Mouse (Mus musculus): Measurements from ENCODE around the gene Mettl26. TPM values are rescaled to one million over a fixed set of nuclear protein-coding genes. Genes with fewer than 3 reads are reported as not detected.
"Not testable (repeated sequence)": the region's sequence is repeated elsewhere in the genome, so short reads cannot be mapped to it uniquely, and the experiment has no call there.

The Mettl26 gene
- polyA plus RNA-seq, 1 experiment: 67.8 TPM

DNA sequence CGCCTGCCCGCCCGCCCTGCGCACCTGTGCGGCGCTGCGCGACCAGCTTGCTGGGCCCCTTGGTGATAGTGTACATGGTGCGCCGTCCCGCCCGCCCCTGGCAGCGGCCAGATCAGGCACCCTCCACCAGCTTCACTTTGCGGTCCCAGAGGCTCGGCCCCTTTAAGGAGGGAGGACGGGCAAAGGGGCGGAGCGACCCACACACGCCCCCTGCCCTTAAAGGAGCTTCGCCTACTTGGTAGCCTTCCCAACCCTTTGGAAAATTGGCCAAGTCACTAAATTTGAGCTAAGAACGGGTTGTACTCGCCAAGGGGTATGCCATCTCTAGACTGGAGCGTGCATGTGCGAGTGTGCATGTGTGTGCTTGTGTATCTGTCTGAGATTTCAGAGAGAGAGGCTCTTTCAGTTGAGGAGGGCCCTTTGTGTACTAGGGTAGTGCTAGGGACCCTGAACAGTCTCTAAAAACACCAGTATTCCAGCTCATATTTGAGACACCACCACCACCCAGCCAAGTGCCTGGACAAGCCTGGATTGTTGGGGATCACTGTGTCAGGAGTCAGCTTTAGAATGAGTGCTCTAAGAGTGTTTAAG is 6.2 kb upstream of the Mettl26 start, which contains the start of gene Mcrip2:
Gene Mcrip2 (minus strand): TSS at position 164 of the 591 bp plus-strand sequence.
- peak; percentile 64 for DNase-seq (ENCODE audit: low spot score)

DNA sequence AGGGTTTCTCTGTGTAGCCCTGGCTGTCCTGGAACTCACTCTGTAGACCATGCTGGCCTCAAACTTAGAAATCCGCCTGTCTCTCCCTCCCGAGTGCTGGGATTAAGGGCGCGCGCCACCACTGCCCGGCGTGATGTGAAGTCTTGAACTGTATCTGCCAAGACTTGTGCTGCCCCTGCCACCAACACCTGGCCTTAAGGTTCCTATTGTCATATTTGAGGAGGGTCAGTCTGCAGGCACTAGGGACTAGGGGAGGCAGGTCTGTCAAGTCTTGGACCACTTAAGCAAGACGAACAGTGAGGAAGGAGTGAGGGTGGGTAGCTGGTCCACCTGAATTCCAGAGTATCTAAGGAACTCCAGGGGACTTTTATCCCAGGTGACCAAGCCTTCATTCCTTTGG is 5.4 kb upstream of the Mettl26 start:
- no peak for DNase-seq (ENCODE audit: low spot score)

DNA sequence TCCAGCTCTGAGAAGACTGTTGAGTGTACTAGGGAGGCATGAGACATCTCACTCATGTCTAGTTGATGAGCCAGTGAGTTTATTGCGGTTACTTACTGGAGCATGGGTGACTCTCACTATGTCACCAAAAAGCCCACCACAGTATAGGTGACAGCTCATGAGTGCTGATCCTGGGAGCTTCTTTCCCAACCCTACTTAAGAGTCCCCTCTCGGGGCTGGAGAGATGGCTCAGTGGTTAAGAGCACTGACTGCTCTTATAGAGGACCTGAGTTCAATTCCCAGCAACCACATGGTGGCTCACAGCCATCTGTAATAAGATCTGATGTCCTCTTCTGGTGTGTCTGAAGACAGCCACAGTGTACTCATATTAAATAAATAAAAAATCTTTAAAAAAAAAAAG is 4.9 kb upstream of the Mettl26 start:
- DNase-seq (ENCODE audit: low spot score): no peak

DNA sequence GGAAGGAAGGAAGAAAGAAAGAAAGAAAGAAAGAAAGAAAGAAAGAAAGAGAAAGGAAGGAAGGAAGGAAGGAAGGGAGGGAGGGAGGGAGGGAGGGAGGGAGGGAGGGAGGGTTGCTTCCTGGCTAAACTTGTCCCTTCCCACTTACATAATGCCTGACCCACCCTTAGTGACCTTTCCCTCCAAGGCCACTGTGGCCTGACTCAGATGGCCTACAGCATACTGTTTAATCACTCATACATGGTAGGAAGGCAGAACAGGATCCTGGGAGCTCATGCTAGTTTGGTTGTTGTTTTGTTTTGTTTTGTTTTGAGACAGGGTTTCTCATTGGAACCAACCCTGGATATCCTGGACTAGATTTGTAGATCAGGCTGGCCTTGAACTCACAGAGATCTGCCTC is 3.3 kb upstream of the Mettl26 start:
- DNase-seq (ENCODE audit: low spot score): not testable (repeated sequence)

DNA sequence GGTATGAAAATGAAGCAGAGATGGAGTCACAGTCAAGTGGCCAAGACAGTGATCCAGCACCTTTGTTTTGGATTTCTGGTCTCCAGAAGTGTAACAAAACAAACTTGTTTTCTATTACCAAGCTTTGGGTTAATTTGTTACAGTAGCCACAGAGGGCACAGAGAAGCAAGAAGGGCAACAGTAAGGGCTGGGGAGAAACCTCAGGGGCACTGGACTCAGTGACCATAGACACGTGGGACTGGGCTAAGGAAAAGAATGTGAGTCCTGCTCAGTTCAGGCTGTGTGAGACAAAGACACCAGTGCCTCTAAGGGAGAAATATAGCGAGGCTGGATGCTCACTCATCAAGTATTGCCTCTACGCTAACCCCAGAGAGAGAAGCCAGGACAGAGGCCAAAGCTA is 2.2 kb upstream of the Mettl26 start:
- no peak for DNase-seq (ENCODE audit: low spot score)

DNA sequence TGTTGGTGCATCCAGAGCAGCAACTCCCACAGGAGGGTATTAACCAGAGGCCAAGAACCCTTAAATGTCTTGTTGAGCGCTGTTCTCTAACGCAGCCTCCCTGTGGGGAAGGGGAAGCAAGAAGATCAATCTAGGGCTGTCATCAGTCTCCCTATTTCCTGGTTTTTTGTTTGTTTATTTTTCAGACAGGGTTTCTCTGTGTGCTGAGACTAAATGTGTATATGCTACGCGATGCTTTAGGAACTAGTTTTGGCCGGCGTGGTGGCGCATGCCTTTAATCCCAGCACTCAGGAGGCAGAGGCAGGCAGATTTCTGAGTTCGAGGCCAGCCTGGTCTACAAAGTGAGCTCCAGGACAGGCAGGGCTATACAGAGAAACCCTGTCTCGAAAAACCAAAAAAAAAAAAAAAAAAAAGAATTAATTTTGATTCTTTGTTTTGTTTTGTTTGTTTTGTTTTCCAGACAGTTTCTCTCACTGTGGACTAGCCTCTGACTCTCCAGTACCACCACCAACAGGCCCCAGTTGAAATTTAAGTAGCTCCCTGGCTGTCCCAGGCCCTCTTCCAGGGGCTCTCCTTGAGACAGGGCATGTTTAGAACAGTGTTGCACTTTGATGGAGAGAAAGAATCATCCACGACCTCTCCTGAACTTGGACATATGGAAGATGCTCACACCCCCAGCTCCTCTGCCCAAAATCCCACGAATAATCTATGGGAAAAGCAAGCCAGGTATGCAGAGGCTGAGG is 1.3 kb upstream of the Mettl26 start:
- DNase-seq (ENCODE audit: low spot score): no peak

DNA sequence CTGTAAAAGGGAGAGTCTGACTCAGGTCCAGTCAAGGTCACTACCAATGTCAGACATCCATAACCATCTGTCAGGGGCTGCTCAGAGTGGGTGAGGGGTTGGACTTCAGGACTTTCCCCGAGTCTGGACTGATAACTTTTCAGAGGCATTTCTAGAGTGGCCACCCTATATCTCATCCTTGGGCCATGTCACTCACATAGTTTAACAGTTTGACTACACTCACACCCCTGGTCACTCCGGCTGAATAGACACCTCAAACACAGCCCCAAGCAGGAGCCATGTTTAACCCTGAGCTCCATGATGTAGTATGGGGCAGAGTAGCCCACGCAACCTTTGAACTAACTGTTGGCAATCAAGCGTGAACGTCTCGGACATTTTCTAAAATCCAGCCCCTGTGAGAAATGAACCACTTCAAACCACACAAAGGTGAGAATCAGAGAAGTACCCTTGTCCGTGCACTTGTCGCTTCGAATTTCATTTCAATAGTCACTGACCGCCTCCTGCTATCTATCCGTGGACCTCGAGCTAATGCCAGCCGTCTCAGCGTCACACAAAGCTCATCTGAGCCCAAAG is 640 bp upstream of the Mettl26 start:
- DNase-seq (ENCODE audit: low spot score): no peak

DNA sequence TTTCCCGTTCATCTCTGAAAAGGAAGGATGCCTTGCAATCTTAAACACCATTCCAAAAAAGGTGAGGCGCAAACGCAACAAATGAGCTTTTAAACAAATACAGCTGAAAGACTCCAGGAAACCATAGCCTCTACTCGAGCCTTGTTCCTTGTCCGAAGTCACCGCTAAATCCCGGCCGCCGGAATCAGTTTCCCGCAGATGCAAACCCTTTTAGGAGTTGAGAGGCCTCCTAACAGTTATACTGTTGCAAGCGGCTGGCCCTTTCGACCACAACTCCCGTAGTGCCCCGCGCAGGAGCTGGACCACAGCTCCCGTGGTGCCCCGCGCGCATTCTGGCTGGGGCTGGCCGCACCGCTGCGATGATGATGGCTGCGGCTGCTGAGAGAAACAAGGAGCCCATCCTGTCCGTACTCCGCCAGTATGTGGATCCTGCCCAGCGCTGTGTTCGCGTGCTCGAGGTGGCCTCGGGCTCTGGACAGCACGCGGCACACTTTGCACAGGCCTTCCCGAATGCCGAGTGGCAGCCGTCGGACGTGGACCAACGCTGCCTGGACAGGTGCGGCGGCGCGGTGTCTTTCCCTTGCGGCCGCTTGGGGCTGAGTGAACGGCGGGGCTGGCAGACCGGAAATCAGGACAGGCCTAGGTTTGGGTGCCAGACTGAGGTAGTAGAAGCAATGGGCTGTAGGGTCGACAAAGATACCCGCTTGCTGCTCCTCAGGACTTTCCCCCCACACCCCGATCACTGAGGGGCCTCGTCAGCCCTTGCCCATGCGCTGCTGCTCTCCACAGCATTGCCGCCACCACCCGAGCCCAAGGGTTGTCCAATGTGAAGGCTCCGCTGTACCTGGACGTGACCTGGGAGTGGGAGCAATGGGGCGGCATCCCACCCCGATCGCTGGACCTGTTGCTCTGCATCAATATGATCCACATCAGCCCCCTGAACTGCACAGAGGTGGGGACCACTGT is 580 bp downstream of the Mettl26 start:
- DNase-seq (ENCODE audit: low spot score): peak; percentile 83

DNA sequence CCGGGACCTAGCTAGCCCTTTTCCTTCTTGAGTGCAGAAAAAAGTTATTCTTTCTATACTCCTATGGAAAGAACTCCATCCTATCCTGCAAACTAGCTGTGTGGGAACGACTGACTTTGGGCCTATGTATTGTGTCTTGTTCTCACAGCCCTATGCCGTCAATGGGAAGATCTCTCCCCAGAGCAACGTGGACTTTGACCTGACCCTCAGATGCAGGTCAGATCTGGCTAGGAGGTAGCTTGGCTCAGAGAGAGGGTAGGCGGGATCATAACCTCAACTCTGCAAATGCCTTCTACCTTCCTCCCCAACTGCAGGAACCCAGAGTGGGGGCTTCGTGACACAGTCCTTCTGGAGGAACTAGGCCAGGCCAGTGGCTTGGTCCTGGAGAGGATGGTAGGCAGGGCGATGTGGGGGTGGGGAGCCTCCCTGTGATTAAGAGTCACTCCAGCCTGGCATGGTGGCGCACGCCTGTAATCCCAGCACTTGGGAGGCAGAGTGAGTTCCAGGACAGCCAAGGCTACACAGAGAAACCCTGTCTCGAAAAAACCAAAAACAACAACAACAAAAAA is 1.6 kb downstream of the Mettl26 start:
- DNase-seq (ENCODE audit: low spot score): no peak

DNA sequence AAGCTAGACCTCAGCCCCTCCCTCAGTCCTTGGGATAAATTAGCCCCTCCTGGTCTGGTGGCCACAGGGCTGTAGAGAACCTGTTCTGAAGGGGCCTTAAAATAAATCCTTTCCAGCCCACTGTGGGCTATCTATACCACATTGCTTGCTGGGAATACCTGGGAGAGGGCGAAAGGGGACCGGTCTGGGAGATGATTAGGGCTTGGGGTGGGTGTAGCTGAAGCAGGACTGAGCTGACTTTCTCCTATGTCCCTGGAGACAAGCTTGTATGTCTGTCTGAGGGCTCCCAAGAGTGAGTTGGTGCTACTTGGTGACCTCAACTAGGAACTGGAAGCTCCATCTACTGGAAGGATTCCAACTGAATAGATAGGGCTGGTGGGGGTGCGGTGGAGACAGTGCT is 2.2 kb downstream of the Mettl26 start:
- no peak for DNase-seq (ENCODE audit: low spot score)

DNA sequence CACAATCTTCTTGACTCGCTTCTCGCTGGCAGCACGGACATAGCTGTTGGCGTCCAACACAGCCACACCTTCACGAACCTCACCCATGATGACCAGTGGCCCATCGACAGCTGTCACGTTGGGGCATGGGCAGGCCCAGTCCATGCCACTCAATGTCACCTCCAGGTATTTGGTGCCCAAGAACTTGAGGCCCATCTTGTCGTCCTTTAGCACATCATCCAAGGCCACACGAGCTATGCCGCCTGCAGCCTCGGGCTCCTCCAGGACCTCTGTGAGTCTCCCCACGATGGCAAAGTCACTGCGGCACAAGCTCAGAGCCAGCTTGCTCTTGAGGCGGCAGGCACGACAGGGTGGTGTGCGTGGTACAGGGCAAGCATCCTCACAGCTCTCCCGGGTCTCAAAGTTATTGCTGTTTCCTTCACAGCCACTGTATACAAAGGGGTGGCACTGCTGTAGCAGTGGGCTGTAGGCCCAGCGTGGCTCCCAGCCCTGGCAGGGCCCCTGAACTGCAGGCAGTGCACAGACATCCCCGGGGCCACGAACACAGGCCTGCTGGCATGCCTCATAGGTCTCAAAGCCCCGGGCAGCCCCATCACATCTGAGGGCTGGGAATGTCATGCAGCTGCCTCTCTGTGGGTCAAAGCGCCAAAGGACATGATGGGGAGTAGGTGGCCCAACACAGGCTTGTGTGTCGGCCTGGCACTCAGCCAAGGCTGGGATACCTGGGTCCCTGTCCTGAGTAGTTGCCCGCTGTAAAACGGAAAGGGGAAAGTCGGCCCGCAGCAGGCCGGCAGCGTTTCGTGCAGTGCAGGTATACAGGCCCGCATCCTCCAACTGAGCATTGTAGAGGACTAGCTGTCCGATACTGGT is 3.1 kb downstream of the Mettl26 start:
- no peak for DNase-seq (ENCODE audit: low spot score)

DNA sequence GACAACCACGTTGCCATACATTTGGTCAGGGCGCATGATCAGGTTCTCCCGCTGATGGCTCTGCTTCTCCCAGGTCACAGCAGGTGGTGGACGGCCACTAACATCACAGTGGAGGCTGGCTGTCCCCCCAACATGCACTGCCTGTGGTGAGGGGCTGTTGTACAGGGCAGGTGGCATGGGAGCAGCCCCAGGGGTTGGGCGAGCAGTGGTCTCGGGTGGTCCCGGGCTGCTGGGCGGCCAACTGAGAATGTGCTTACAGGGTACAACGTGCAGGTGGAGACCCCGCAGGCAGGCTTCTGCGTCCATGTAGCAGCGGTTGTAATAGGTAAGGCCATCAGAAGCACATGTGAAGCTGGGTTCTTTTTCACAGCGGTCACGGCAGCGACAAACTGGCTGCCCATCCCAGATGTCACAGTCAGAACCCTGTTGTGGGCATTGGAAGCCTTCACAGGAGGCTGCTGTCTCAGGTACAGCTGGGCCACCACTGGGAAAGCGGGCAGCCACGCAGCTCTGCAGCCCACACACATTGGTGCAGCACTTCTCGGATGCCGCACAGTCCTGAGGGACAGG is 3.8 kb downstream of the Mettl26 start:
- no peak for DNase-seq (ENCODE audit: low spot score)

DNA sequence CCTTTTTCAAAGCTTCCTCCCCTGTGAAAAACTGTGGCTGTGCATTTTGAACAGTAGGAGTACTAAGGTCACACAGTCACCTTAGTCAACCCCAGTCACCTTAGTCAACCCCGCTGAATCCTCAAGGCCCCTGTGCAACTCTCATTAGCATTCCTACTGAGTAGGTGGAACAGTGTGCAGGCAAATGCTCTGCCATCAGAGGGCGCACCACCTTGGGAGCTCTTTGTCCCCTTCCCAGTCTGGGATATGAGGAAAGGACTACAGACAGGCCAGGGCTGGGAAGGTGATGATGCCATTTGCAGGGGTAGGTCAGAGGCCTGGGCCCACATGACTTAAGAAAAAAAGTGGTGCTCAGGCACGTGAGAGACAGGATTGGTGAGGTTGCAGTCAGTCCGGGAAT is 4.4 kb downstream of the Mettl26 start:
- DNase-seq (ENCODE audit: low spot score): no peak

DNA sequence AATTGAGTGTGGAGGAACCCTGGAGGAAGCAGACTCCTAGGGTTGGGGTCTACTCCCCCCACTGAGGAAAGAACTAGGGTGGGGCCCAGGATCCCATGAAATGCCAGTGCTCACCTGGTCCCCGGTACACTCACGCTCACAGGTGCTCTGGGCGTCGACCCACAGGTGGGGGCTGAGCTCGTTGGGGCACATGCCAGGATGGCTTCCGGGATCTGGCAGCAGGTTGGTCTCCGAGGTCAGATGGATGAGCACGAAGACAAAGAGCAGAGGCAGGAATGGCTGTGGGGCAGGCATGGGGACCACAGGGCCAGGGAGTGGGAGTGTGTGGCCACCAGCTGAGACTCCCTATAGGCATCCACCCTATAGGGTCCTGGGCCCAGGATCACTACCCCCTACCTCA is 4.9 kb downstream of the Mettl26 start:
- DNase-seq (ENCODE audit: low spot score): no peak

DNA sequence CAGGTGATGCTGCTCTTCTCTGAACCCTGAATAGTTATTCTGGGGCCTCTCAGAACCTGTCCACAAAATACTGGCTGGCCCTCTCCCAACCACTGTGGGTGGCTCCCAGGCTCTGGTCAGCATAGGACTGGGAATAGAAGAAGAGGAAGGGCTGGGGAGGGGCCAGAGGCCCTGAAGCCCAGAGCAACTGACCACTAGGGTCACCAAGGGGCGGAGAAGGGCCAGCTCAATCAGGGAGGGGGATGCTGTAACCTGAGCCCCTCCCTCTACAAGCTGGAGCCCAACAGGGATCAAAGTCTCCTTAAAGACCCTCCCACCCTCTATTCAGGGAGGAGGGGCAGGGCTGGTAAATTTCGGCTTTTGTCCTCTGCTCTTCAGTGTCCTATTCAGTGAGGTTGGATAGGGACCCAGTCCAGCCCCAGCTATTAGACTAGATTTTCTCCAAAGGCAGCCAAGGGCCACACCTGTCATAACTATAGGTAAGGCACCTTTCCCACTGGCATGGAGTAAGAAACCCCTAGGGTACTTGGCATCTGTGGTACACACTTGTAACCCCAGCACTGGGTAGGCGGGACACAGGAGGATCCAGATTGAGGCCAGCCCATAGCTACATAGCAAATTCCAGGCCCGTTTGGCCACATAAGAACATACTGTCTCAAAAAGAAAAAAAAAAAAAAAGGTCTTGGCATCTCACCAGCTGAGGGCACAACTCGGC is 5.5 kb downstream of the Mettl26 start, which contains the start of gene Wfikkn1:
Gene Wfikkn1 (minus strand): TSS at position 663 of the 715 bp plus-strand sequence.
- no peak for DNase-seq (ENCODE audit: low spot score)

DNA sequence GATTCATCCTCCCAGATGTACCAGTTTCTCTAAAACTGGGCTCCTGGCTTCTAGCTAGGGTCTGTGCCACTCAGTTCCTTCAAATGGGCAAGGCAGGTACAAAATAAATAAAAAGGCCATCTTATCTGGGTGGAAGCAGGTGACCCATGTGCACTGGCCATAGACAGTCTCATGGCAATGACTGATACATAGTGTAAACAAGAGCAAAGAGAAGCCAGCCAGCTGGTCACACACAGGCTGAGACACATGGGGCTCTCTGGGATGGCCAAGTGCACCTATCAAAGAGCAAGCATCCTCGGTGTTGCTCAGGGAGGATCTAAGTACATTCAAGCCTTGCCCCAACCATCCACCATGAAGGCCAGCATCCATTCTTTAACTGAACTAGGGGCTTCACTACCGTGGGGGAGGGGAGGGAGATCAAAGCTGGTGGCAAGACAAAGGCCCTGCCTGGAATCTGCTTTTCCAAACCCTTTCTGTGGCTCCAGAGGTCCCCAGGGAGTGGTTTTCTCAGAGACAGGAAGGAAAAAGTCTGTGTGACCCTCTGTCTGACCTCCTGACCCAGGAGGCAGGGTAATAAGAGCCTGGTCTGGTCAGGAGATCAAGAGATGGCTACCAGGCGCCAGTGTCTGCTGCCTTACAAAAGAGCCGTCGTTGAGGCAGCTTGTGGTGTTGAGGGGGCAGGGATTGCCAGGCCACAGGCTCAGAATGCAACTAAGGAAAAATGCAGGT is 6.2 kb downstream of the Mettl26 start:
- no peak for DNase-seq (ENCODE audit: low spot score)

DNA sequence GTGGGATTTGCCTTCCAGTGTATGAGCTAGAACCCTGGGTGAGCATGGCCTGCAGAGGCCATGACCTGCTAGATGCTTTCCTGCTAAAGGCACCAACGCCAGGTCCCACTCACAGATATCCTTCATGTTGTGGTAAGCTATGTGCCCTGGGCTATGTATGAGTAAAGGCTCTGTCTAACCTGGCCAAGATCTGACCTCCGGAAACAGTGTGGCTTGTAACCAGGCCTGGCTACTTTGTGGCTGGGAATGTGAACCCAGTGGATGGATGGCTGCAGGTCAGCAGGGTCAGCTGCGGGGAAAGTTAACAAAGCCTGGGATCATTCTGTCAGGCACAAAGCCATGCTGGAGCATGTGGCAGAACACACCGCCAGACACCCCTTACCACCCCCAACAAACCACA is 6.8 kb downstream of the Mettl26 start:
- DNase-seq (ENCODE audit: low spot score): no peak

DNA sequence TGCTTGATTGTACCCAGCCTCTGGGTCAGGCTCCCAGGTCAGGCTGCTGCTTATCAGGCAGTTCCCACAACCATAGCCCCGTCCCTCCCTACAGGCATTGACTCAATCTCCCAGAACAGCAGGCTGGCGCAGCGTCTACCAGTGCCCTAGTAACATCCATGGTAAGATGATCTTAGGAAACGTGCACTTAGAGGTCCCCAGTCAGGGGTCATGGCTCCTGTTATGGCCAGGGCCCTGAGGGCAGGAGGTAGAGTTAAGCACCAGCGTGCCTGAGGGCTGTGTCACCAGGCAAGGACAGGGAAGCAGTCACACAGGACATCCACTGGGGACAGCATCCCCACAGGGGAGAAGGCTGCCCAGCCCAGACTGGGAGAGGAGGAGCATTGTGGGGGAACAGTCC is 7.4 kb downstream of the Mettl26 start:
- DNase-seq (ENCODE audit: low spot score): no peak

DNA sequence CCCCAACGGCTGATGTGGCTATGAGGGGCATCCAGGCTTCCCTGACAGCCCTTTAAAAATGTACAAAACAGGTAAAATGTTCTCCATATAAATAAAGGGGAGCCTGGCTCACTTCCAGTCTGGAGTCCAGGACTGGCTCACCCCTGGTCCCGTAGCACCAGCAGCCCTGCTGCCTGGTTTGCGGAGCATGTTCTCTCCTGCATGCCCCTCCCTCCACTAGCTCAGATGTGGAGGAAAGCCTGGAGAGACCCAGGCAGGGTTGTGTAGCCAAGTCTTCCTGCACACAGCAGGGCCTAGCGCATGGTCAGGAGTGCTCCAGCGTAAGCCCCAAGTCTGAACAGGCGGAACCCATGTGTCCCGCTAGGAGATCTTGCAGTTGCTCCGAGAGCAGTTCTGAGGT is 8.4 kb downstream of the Mettl26 start:
- DNase-seq (ENCODE audit: low spot score): no peak
